Mouse (Mus musculus) hindbrain, postnatal 0 days (tissue): ENCODE measurements around the gene Col4a2. TPM values are rescaled to one million over a fixed set of nuclear protein-coding genes. Genes with fewer than 3 reads are reported as not detected.

Source experiments
- ATAC-seq: fragments of 200-750 bp; cut with Nextera tagmentation; 2 replicates; pipeline ENCODE4 v1.8.0; 2017; ENCODE audit warnings: mild to moderate bottlenecking, moderate TSS enrichment, moderate library complexity
- DNase-seq: peaks from one replicate; pipeline ENCODE4 v3.0.0-alpha.2; 2015; ENCODE audit warnings: low spot score
- H3K27ac ChIP-seq: fragments of 300-500 bp; sonication (generic); 2 replicates; pipeline ENCODE4 v1.5.1; 2014; ENCODE audit warnings: mild to moderate bottlenecking
- H3K27me3 ChIP-seq: fragments of 300-500 bp; sonication (generic); 2 replicates; pipeline ENCODE4 v1.6.1; 2014; ENCODE audit warnings: low read length, mixed read lengths; ENCODE audit not compliant: insufficient read depth
- H3K36me3 ChIP-seq: fragments of 300-500 bp; sonication (generic); 2 replicates; pipeline ENCODE4 v1.6.1; 2014; ENCODE audit warnings: low read length, mixed read lengths; ENCODE audit not compliant: insufficient read depth
- H3K4me1 ChIP-seq: fragments of 300-500 bp; sonication (generic); 2 replicates; pipeline ENCODE4 v1.6.1; 2014; ENCODE audit warnings: antibody characterized with exemption, low read length, mixed read lengths; ENCODE audit not compliant: insufficient read depth
- H3K4me2 ChIP-seq: fragments of 300-500 bp; sonication (generic); 2 replicates; pipeline ENCODE4 v1.6.1; 2014; ENCODE audit warnings: low read depth, mild to moderate bottlenecking, low read length, moderate library complexity, mixed read lengths
- H3K4me3 ChIP-seq: fragments of 300-500 bp; sonication (generic); 2 replicates; pipeline ENCODE4 v1.5.1; 2014; ENCODE audit warnings: low read length
- H3K9ac ChIP-seq: fragments of 300-500 bp; sonication (generic); replicated peaks from 2 replicates; pipeline ENCODE4 v1.6.1; 2014; ENCODE audit warnings: mild to moderate bottlenecking, low read length, moderate library complexity, mixed read lengths
- H3K9me3 ChIP-seq: fragments of 300-500 bp; sonication (generic); 2 replicates; pipeline ENCODE4 v1.6.1; 2016; ENCODE audit warnings: low read length, mixed read lengths
- CTCF ChIP-seq: IDR thresholded peaks from 2 replicates; pipeline ENCODE4 v1.5.1; 2016; ENCODE audit warnings: antibody characterized with exemption, control low read depth, low read depth
- WGBS: fragments of 180-500 bp; shearing (Covaris S2); extraction: QIAGEN DNeasy Blood & Tissue Kit; methylation state at CpG from one replicate; pipeline ENCODE4 v1.1.7; 2014; 5-methylcytosine and 5-hydroxymethylcytosine counted together
- polyA plus RNA-seq: library from polyadenylated mRNA; unstranded; fragments of >200 nt; fragmentation: Nextera tagmentation; extraction: Ambion mirVana; gene quantifications from 2 replicates; pipeline ENCODE4 v1.2.1, GENCODE M21; 2015
- total RNA-seq: library from RNA; depleted of rRNA; stranded (reverse); fragments of >200 nt; gene quantifications from 2 replicates; pipeline ENCODE4 v1.2.3, GENCODE M21; 2014

Gene Col4a2
- total and polyA plus RNA-seq, 2 experiments from 2014 or later, result 27.8 to 76.6 TPM

DNA sequence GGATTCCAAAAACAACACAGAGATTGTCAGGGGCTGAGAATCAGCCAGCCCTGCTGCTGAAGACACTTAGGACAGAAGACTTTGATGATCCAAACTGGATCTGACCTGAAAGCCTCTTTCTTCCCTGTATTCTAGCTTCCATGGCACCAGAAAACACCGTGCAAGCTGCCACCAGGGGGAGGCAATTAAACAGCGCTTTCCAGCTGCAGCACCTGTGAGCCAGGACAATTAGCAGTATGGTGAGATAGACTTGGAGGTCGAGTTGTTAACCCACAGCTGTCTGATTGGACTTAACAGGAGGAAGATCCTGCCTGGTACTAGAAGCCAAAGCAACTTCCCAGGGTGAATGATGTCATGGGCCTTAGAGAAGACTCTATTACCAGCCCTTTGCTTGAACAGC is 156.5 kb downstream of the Col4a2 start:
- H3K27me3 ChIP-seq, result no peaks in the 10 kb centered on the region
- H3K27ac ChIP-seq, result no peak overlapping the region
- peak; percentile 60 for DNase-seq
- no peak overlapping the region for H3K9ac ChIP-seq
- 0 out of 2 replicates have a peak, but pooled peaks have one; percentile 50 for ATAC-seq
- H3K9me3 ChIP-seq, result no peaks in the 10 kb centered on the region
- no peaks in the 10 kb centered on the region for H3K4me1 ChIP-seq
- WGBS, result 11% methylated on average over 3 of the region's 3 CpGs
- H3K36me3 ChIP-seq, result no peaks in the 10 kb centered on the region
- peak; percentile 73 for TF ChIP-seq CTCF
- H3K4me3 ChIP-seq, result no peak overlapping the region
- no peak overlapping the region for H3K4me2 ChIP-seq

DNA sequence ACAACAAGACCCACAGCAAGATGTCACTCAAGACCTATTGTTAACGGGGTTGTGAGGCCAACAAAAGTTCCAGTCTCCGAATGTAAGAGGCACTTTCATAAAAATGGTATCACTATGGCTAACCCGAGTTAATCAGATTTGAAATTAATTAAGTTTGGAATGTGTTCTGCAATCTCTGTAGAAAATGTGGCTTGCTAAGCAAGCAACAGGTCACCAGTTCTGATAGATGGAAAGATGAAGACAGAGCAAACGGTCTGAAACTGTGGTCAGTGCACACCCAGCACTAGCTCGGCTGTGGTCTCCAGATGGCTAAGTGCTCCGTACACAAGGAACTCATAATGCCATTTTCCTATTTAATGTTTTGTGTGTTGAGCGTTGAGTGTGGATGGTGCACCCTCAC is 158.1 kb downstream of the Col4a2 start:
- H3K27me3 ChIP-seq, result peaks cover 7% of the 10 kb centered on the region; the same call in 1 of the 2 replicates
- DNase-seq, result no peak
- H3K4me2 ChIP-seq, result no peak overlapping the region
- no peaks in the 10 kb centered on the region for H3K36me3 ChIP-seq
- no peak overlapping the region for H3K4me3 ChIP-seq
- no peaks in the 10 kb centered on the region for H3K4me1 ChIP-seq
- ATAC-seq, result no peak
- H3K9me3 ChIP-seq, result no peaks in the 10 kb centered on the region
- no peak overlapping the region for H3K27ac ChIP-seq
- H3K9ac ChIP-seq, result no peak overlapping the region
- TF ChIP-seq CTCF, result no peak
- WGBS, result 68% methylated on average over 7 of the region's 7 CpGs

DNA sequence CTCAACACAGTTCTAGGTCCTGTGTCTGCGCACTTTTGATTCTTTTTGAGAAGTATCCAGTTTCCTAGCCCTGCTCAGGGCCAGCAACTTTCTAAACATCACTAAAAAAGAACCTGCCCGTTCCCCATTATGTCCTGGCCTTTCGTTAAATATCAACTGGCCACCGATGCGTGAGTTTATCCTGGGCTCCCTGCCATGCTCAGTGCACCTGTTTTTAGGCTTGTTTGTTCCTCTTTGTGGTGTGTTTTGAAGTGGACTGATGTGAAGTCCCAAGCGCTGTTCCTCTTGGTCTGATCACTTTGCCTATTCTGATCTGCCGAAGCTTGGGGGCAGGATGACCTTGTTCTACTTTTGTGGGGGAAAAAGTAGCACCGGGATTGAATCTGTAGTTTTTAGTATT is 158.7 kb downstream of the Col4a2 start:
- Histone ChIP-seq H3K9ac (no peak overlapping the region), H3K4me2 (no peak overlapping the region), H3K27me3 (peaks cover 13% of the 10 kb centered on the region; the same call in 1 of the 2 replicates), H3K27ac (no peak overlapping the region), H3K4me3 (no peak overlapping the region), H3K36me3 (no peaks in the 10 kb centered on the region), H3K4me1 (no peaks in the 10 kb centered on the region), H3K9me3 (no peaks in the 10 kb centered on the region)
- ATAC-seq (no peak), DNase-seq (no peak)
- TF ChIP-seq CTCF, result no peak
- WGBS, result 37% methylated on average over 8 of the region's 8 CpGs

DNA sequence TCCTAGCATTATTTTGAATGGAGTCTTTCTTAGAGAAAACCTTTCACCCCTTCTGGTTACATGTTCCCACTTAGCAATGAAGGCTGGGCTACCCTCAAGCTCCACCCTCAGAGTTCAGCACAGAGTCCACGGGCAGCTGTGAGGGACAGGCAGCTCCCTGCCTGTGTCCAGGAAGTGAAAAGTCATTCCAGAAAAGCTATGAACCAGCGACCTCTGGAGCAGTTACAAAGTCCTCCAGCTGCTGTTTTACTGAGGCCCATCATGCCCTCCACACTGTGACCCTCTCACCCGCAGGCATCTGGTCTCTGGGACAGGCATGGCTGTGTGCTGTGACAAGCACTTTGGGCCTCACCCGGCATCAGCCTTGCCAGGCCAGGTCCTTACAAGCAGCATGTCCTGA is 160.5 kb downstream of the Col4a2 start:
- H3K4me1 ChIP-seq, result peaks cover 4% of the 10 kb centered on the region
- DNase-seq (no peak), ATAC-seq (no peak)
- H3K4me2 ChIP-seq, result no peak overlapping the region
- no peaks in the 10 kb centered on the region for H3K9me3 ChIP-seq
- H3K36me3 ChIP-seq, result no peaks in the 10 kb centered on the region
- no peak for TF ChIP-seq CTCF
- H3K27me3 ChIP-seq, result peaks cover 24% of the 10 kb centered on the region
- 34% methylated on average over 4 of the region's 4 CpGs for WGBS
- no peak overlapping the region for H3K9ac ChIP-seq
- H3K27ac ChIP-seq, result no peak overlapping the region
- no peak overlapping the region for H3K4me3 ChIP-seq

DNA sequence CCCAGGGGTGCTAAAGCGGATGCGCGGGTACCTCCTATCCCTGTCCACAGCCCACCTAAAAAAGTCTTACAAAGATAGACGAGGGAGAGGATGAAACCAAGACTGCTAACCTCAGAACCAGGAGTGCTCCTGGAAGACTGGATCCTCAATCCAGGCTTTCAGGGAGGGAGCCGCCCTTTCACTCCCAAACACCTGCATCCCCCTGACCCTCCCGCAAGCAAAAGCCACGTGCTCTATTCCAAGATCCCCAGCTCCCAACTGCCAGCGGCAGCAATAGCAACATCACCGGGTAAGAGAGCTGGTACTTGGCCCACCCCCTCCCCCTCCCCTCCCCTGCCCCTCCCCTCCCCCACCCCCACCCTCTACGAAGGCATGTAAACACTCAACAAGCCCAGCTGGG is 162.8 kb downstream of the Col4a2 start:
- WGBS, result 18% methylated on average over 9 of the region's 10 CpGs

DNA sequence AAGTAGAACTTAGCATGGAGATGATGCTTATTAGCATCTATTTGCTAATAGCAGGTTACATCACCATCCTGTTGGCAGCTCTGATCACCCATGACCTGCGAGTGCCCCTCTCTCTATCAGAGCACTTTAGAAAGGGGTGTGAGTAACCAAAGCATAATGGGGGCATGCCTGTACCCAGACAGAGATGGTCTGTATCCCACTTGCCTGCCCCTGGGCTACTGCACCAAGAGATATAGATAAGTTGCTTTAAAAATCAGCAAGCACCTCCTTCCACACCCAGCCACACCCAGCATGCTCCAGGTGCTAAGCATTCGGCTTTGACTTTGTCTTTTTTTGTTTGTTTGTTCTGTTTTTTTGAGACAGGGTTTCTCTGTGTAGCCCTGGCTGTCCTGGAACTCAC is 163.3 kb downstream of the Col4a2 start:
- WGBS, result 16% methylated on average over 2 of the region's 2 CpGs
- no peak for TF ChIP-seq CTCF
- Histone ChIP-seq H3K4me2 (no peak overlapping the region), H3K4me3 (no peak overlapping the region), H3K4me1 (peaks cover 9% of the 10 kb centered on the region), H3K27me3 (peaks cover 43% of the 10 kb centered on the region), H3K9ac (no peak overlapping the region), H3K27ac (no peak overlapping the region), H3K9me3 (no peaks in the 10 kb centered on the region), H3K36me3 (no peaks in the 10 kb centered on the region)
- no peak for DNase-seq
- no peak for ATAC-seq

More for the DNA sequence above, 162.8 kb downstream of the Col4a2 start:
- H3K27ac ChIP-seq, result no peak overlapping the region
- no peak for ATAC-seq
- H3K9ac ChIP-seq, result no peak overlapping the region
- peaks cover 9% of the 10 kb centered on the region for H3K4me1 ChIP-seq
- H3K9me3 ChIP-seq, result no peaks in the 10 kb centered on the region
- H3K4me3 ChIP-seq, result no peak overlapping the region
- no peak overlapping the region for H3K4me2 ChIP-seq
- no peak for DNase-seq
- no peaks in the 10 kb centered on the region for H3K36me3 ChIP-seq
- no peak for TF ChIP-seq CTCF
- H3K27me3 ChIP-seq, result peaks cover 39% of the 10 kb centered on the region

DNA sequence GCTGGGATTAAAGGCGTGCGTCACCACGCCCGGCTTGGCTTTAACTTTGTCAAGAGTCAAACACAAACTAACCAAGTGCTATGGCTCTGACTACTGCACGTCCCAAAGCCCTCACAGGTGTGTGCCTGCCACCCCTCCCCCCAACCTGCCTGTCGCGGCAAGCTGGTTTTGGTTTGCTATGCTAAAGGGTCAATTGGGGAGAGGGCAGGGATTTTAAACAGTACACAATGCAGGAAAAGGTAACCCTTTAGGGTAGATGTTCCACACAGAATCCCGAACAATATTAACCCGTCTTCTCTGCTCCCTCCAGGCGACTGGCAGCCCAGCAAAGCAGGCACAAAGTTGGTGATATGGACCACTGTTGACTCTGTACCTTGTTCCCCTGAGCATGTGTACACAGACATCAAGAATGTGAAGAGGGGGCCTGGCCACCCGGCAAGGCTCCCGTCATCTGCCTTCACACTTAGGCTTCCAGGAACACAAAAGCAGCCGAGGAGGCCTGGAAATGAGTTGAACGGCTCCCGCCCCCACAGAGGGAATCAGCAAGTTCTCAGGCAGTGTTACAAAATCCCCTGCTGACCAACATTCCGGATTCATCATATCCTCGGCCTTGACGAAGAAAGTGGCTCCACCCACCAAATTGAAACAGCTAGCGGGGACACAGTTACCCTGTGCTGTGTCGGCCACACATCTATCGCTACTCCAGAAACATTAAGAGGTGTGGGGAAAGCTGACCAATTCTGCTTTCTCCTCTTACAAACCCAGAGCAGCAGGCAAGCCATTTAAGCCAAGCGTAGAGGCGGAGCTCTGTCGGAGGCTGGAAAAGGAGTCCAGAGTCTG is 164.0 kb downstream of the Col4a2 start:
- Histone ChIP-seq H3K4me3 (no peak overlapping the region), H3K36me3 (no peaks in the 10 kb centered on the region), H3K9me3 (no peaks in the 10 kb centered on the region), H3K4me1 (peaks cover 9% of the 10 kb centered on the region), H3K4me2 (peak overlapping the region; percentile 98), H3K27ac (no peak overlapping the region), H3K9ac (no peak overlapping the region), H3K27me3 (peaks cover 46% of the 10 kb centered on the region)
- ATAC-seq (peak; percentile 36; the same call in 1 of the 2 replicates), DNase-seq (peak; percentile 22)
- 10% methylated on average over 24 of the region's 24 CpGs for WGBS
- TF ChIP-seq CTCF, result no peak
